Comparison of ENCODE assay signal across 8 mouse cellular contexts in genomic region chr4:141278154-141278553, GRCm38 (mm10). TPM values are rescaled to one million over a fixed set of nuclear protein-coding genes. Genes with fewer than 3 reads are reported as not detected.
DNase-seq lines count a peak whose midpoint lies in the region; ATAC-seq lines count a peak whose summit lies in the region.

No protein-coding gene starts in this region.

- 59% methylated on average over 7 of the region's 7 CpGs for WGBS in embryonic facial prominence, embryonic 15.5 days
- 62% methylated on average over 7 of the region's 7 CpGs for WGBS in limb, embryonic 12.5 days
- 64% methylated on average over 7 of the region's 7 CpGs for WGBS in midbrain, embryonic 14.5 days

- no peak overlapping the region for H3K4me3 ChIP-seq in embryonic facial prominence, embryonic 15.5 days (replicated peaks)
- no peak overlapping the region for H3K4me3 ChIP-seq in limb, embryonic 12.5 days (replicated peaks)
- H3K4me3 ChIP-seq in midbrain, embryonic 14.5 days (replicated peaks; ENCODE audit: low read depth, low read length), result no peak overlapping the region

- peak; percentile 45 for ATAC-seq in embryonic facial prominence, embryonic 15.5 days (ENCODE audit: insufficient number of reproducible peaks, low FRiP score, low TSS enrichment, low read depth)
- ATAC-seq in limb, embryonic 12.5 days (ENCODE audit: insufficient number of reproducible peaks, insufficient read depth, low FRiP score, low TSS enrichment, low read depth), result no peak
- no peak for ATAC-seq in midbrain, embryonic 14.5 days (ENCODE audit: low FRiP score, low TSS enrichment)

- peak overlapping the region; percentile 69 for H3K27ac ChIP-seq in embryonic facial prominence, embryonic 15.5 days (replicated peaks)
- H3K27ac ChIP-seq in limb, embryonic 12.5 days, result peak overlapping the region; percentile 59
- peak overlapping the region; percentile 41; the same call in 1 of the 2 replicates for H3K27ac ChIP-seq in midbrain, embryonic 14.5 days (replicated peaks; ENCODE audit: low read depth, low read length)

- no peak overlapping the region for H3K4me2 ChIP-seq in embryonic facial prominence, embryonic 15.5 days (replicated peaks)
- no peak overlapping the region for H3K4me2 ChIP-seq in limb, embryonic 12.5 days
- no peak overlapping the region for H3K4me2 ChIP-seq in midbrain, embryonic 14.5 days (ENCODE audit: low read length)

- DNase-seq in adrenal gland, adult 18-20 months (ENCODE audit: low spot score in 2 of 2), result peak; percentile 49 to 60
- DNase-seq in heart, postnatal 4 days, result peak; percentile 89
- DNase-seq in midbrain, embryonic 14.5 days, result no peak
- DNase-seq in right cerebral cortex, postnatal 14 days, result no peak
- no peak for DNase-seq in spleen, postnatal 10 days (ENCODE audit: low spot score in 2 of 2)
- DNase-seq in cerebellum, adult 9-11 months, result no peak

- H3K9ac ChIP-seq in embryonic facial prominence, embryonic 15.5 days, result no peak overlapping the region
- H3K9ac ChIP-seq in limb, embryonic 12.5 days (replicated peaks), result no peak overlapping the region; the same call in 1 of the 2 replicates
- H3K9ac ChIP-seq in midbrain, embryonic 14.5 days (replicated peaks; ENCODE audit: low read length), result no peak overlapping the region

- H3K36me3 ChIP-seq in embryonic facial prominence, embryonic 15.5 days, result no peaks in the 10 kb centered on the region
- H3K36me3 ChIP-seq in limb, embryonic 12.5 days, result no peaks in the 10 kb centered on the region
- no peaks in the 10 kb centered on the region for H3K36me3 ChIP-seq in midbrain, embryonic 14.5 days (ENCODE audit: control insufficient read depth, insufficient read depth, low read length)

- no peaks in the 10 kb centered on the region for H3K27me3 ChIP-seq in embryonic facial prominence, embryonic 15.5 days
- 0 out of 2 replicates have a peak, but pooled peaks cover 7% of the 10 kb centered on the region for H3K27me3 ChIP-seq in limb, embryonic 12.5 days
- no peaks in the 10 kb centered on the region for H3K27me3 ChIP-seq in midbrain, embryonic 14.5 days (ENCODE audit: control insufficient read depth, insufficient read depth, low read length)

- peaks cover 38% of the 10 kb centered on the region for H3K4me1 ChIP-seq in embryonic facial prominence, embryonic 15.5 days
- peaks cover 26% of the 10 kb centered on the region for H3K4me1 ChIP-seq in limb, embryonic 12.5 days (replicated peaks)
- H3K4me1 ChIP-seq in midbrain, embryonic 14.5 days (ENCODE audit: control insufficient read depth, insufficient read depth, low read length), result peaks cover 25% of the 10 kb centered on the region; the same call in 1 of the 2 replicates

- H3K9me3 ChIP-seq in embryonic facial prominence, embryonic 15.5 days (replicated peaks), result no peaks in the 10 kb centered on the region
- H3K9me3 ChIP-seq in limb, embryonic 12.5 days, result no peaks in the 10 kb centered on the region
- H3K9me3 ChIP-seq in midbrain, embryonic 14.5 days (ENCODE audit: control insufficient read depth, low read length), result no peaks in the 10 kb centered on the region

RNA-seq across cellular contexts. Expression of gene Epha2, which starts 22.9 kb away (rescaled TPM):
- 10 to 100 TPM; 12.0 to 18.1 TPM for total RNA-seq in adrenal gland, adult 18-20 months (2021)
- 7.4 and 7.6 TPM in 2 replicates for polyA plus RNA-seq in embryonic facial prominence, embryonic 15.5 days (2015; fragmentation: Nextera tagmentation; extraction: Ambion mirVana)
- total RNA-seq in heart, postnatal 4 days (2021), result 10 to 100 TPM; 10.1 to 10.9 TPM
- polyA plus RNA-seq in limb, embryonic 12.5 days (2016; fragmentation: Nextera tagmentation; extraction: Ambion mirVana), result 3.1 and 3.9 TPM in 2 replicates
- polyA plus RNA-seq in midbrain, embryonic 14.5 days (2014; fragmentation: Nextera tagmentation; extraction: Ambion mirVana), result 1.2 and 1.7 TPM in 2 replicates

RNA-seq across cellular contexts. Expression of gene Arhgef19, which starts 38.9 kb away (rescaled TPM):
- 10 to 100 TPM; 47.6 to 51.9 TPM for total RNA-seq in adrenal gland, adult 18-20 months (2021)
- polyA plus RNA-seq in embryonic facial prominence, embryonic 15.5 days (2015; fragmentation: Nextera tagmentation; extraction: Ambion mirVana), result 25.6 and 27.7 TPM in 2 replicates
- total RNA-seq in heart, postnatal 4 days (2021), result 1 to 10 TPM; 4.6 to 5.1 TPM
- 9.1 and 10.8 TPM in 2 replicates for polyA plus RNA-seq in limb, embryonic 12.5 days (2016; fragmentation: Nextera tagmentation; extraction: Ambion mirVana)
- 0.84 and 0.89 TPM in 2 replicates for polyA plus RNA-seq in midbrain, embryonic 14.5 days (2014; fragmentation: Nextera tagmentation; extraction: Ambion mirVana)

Comparison
In these comparisons a context has a peak if more than half of its experiments do, and no peak if none do; other contexts are left out.
1. DNase-seq: peak in adrenal gland, adult 18-20 months (2 of 2) and heart, postnatal 4 days (single experiment); none in midbrain, embryonic 14.5 days (single experiment), right cerebral cortex, postnatal 14 days (single experiment), spleen, postnatal 10 days (0 of 2) and cerebellum, adult 9-11 months (single experiment).
2. Peak in every context shown above with its lines, with median percentiles within 50 percentile points of each other: H3K27ac ChIP-seq.